Mouse (Mus musculus): ENCODE data around the gene Klf9. TPM values are rescaled to one million over a fixed set of nuclear protein-coding genes. Genes with fewer than 3 reads are reported as not detected.

Gene Klf9
- polyA plus RNA-seq, 1 experiment: 59.3 TPM

- no peak overlapping the region for H3K4me3 ChIP-seq (ENCODE audit: insufficient read depth, low read depth, low read length)
- no peak overlapping the region for H3K27ac ChIP-seq (ENCODE audit: insufficient read depth, low read depth, low read length)
- WGBS: 58% methylated on average over 16 of the region's 16 CpGs
- H3K36me3 ChIP-seq (ENCODE audit: control insufficient read depth, insufficient read depth, low read length): peaks cover 1% of the 10 kb centered on the region; the same call in 1 of the 2 replicates
- peaks cover 42% of the 10 kb centered on the region for H3K4me1 ChIP-seq (ENCODE audit: control insufficient read depth, insufficient read depth, low read length)
- TF ChIP-seq POLR2A (IDR thresholded peaks at IDR 0.05; ENCODE audit: low read depth, low read length) (no peak), CTCF (conservative IDR thresholded peaks at IDR 0.05; ENCODE audit: insufficient read depth, insufficient read length, low read depth, low read length) (peak; percentile 29; the same call in 1 of the 2 replicates)
- no peaks in the 10 kb centered on the region for H3K27me3 ChIP-seq (replicated peaks; ENCODE audit: control insufficient read depth, insufficient read depth, low read length)
- DNase-seq: no peak
Measured at GRCm38 (mm10) chr19:23164651-23165240, 23.7 kb downstream of the Klf9 start.

- Histone ChIP-seq H3K4me1 (ENCODE audit: control insufficient read depth, insufficient read depth, low read length) (peaks cover 28% of the 10 kb centered on the region), H3K27me3 (replicated peaks; ENCODE audit: control insufficient read depth, insufficient read depth, low read length) (no peaks in the 10 kb centered on the region), H3K27ac (ENCODE audit: insufficient read depth, low read depth, low read length) (no peak overlapping the region), H3K36me3 (ENCODE audit: control insufficient read depth, insufficient read depth, low read length) (peaks cover 1% of the 10 kb centered on the region; the same call in 1 of the 2 replicates), H3K4me3 (ENCODE audit: insufficient read depth, low read depth, low read length) (no peak overlapping the region)
- no peak for TF ChIP-seq CTCF (conservative IDR thresholded peaks at IDR 0.05; ENCODE audit: insufficient read depth, insufficient read length, low read depth, low read length)
- no peak for TF ChIP-seq POLR2A (IDR thresholded peaks at IDR 0.05; ENCODE audit: low read depth, low read length)
- DNase-seq: no peak
- 82% methylated on average over 11 of the region's 11 CpGs for WGBS
Measured at GRCm38 (mm10) chr19:23166550-23167284, 25.7 kb downstream of the Klf9 start.

GRCm38 (mm10) chr19:23168899-23169658 lies 28.1 kb downstream of the Klf9 start:
- TF ChIP-seq POLR2A (IDR thresholded peaks at IDR 0.05; ENCODE audit: low read depth, low read length) (no peak), CTCF (conservative IDR thresholded peaks at IDR 0.05; ENCODE audit: insufficient read depth, insufficient read length, low read depth, low read length) (no peak)
- no peaks in the 10 kb centered on the region for H3K27me3 ChIP-seq (replicated peaks; ENCODE audit: control insufficient read depth, insufficient read depth, low read length)
- peaks cover 1% of the 10 kb centered on the region; the same call in 1 of the 2 replicates for H3K36me3 ChIP-seq (ENCODE audit: control insufficient read depth, insufficient read depth, low read length)
- peaks cover 7% of the 10 kb centered on the region; the same call in 1 of the 2 replicates for H3K4me1 ChIP-seq (ENCODE audit: control insufficient read depth, insufficient read depth, low read length)
- no peak overlapping the region for H3K27ac ChIP-seq (ENCODE audit: insufficient read depth, low read depth, low read length)
- H3K4me3 ChIP-seq (ENCODE audit: insufficient read depth, low read depth, low read length): no peak overlapping the region
- WGBS: 71% methylated on average over 5 of the region's 5 CpGs
- DNase-seq: no peak

GRCm38 (mm10) chr19:23169659-23170050 lies 28.6 kb downstream of the Klf9 start:
- H3K27ac ChIP-seq (ENCODE audit: insufficient read depth, low read depth, low read length): no peak overlapping the region
- H3K27me3 ChIP-seq (replicated peaks; ENCODE audit: control insufficient read depth, insufficient read depth, low read length): no peaks in the 10 kb centered on the region
- H3K4me3 ChIP-seq (ENCODE audit: insufficient read depth, low read depth, low read length): no peak overlapping the region
- peaks cover 4% of the 10 kb centered on the region; the same call in 1 of the 2 replicates for H3K4me1 ChIP-seq (ENCODE audit: control insufficient read depth, insufficient read depth, low read length)
- no peak for DNase-seq
- 94% methylated on average over 2 of the region's 2 CpGs for WGBS
- peaks cover 1% of the 10 kb centered on the region; the same call in 1 of the 2 replicates for H3K36me3 ChIP-seq (ENCODE audit: control insufficient read depth, insufficient read depth, low read length)
- no peak for TF ChIP-seq POLR2A (IDR thresholded peaks at IDR 0.05; ENCODE audit: low read depth, low read length)
- TF ChIP-seq CTCF (conservative IDR thresholded peaks at IDR 0.05; ENCODE audit: insufficient read depth, insufficient read length, low read depth, low read length): no peak

- TF ChIP-seq CTCF (conservative IDR thresholded peaks at IDR 0.05; ENCODE audit: insufficient read depth, insufficient read length, low read depth, low read length): no peak
- no peak for TF ChIP-seq POLR2A (IDR thresholded peaks at IDR 0.05; ENCODE audit: low read depth, low read length)
- WGBS: 80% methylated on average over 5 of the region's 5 CpGs
- DNase-seq: no peak
- Histone ChIP-seq H3K4me1 (ENCODE audit: control insufficient read depth, insufficient read depth, low read length) (no peaks in the 10 kb centered on the region), H3K36me3 (ENCODE audit: control insufficient read depth, insufficient read depth, low read length) (peaks cover 1% of the 10 kb centered on the region; the same call in 1 of the 2 replicates), H3K27ac (ENCODE audit: insufficient read depth, low read depth, low read length) (no peak overlapping the region), H3K4me3 (ENCODE audit: insufficient read depth, low read depth, low read length) (no peak overlapping the region), H3K27me3 (replicated peaks; ENCODE audit: control insufficient read depth, insufficient read depth, low read length) (no peaks in the 10 kb centered on the region)
Measured at GRCm38 (mm10) chr19:23170476-23170875, 29.4 kb downstream of the Klf9 start.

- TF ChIP-seq CTCF (conservative IDR thresholded peaks at IDR 0.05; ENCODE audit: insufficient read depth, insufficient read length, low read depth, low read length) (no peak), POLR2A (IDR thresholded peaks at IDR 0.05; ENCODE audit: low read depth, low read length) (no peak)
- DNase-seq: no peak
- 98% methylated on average over 2 of the region's 2 CpGs for WGBS
- no peak overlapping the region for H3K27ac ChIP-seq (ENCODE audit: insufficient read depth, low read depth, low read length)
- H3K36me3 ChIP-seq (ENCODE audit: control insufficient read depth, insufficient read depth, low read length): peaks cover 1% of the 10 kb centered on the region; the same call in 1 of the 2 replicates
- H3K27me3 ChIP-seq (replicated peaks; ENCODE audit: control insufficient read depth, insufficient read depth, low read length): no peaks in the 10 kb centered on the region
- no peak overlapping the region for H3K4me3 ChIP-seq (ENCODE audit: insufficient read depth, low read depth, low read length)
- H3K4me1 ChIP-seq (ENCODE audit: control insufficient read depth, insufficient read depth, low read length): no peaks in the 10 kb centered on the region
Measured at GRCm38 (mm10) chr19:23171136-23171535, 30.1 kb downstream of the Klf9 start.

Measured in kidney, adult 2 months (tissue).